Mouse (Mus musculus) frontal cortex, postnatal 36 days (tissue): ENCODE measurements around the gene Prickle1.

Experiments used
- DNase-seq, 2 experiments: peaks; one replicate each; pipeline ENCODE4 v3.0.0; 2022; ENCODE audit warnings: low spot score in 2 of 2

Gene Prickle1

GRCm38 (mm10) chr15:93594888-93595698, 598 bp downstream of the Prickle1 start:
- DNase-seq, result peak; percentile 48

GRCm38 (mm10) chr15:93594296-93594887, 1.3 kb downstream of the Prickle1 start:
- peak; percentile 28 to 43 for DNase-seq

- no peak for DNase-seq
These were observed 3.1 kb downstream of the Prickle1 start for GRCm38 (mm10) chr15:93592596-93592995.

GRCm38 (mm10) chr15:93591831-93592321, 3.8 kb downstream of the Prickle1 start:
- peak in 1 of 2 experiments; percentile 50 for DNase-seq

GRCm38 (mm10) chr15:93591371-93591770, 4.3 kb downstream of the Prickle1 start:
- no peak for DNase-seq

- no peak for DNase-seq
These were observed 7.3 kb downstream of the Prickle1 start for GRCm38 (mm10) chr15:93588401-93588800.

GRCm38 (mm10) chr15:93587660-93588059, 8.0 kb downstream of the Prickle1 start:
- DNase-seq, result no peak

GRCm38 (mm10) chr15:93583051-93583450, 12.6 kb downstream of the Prickle1 start:
- no peak for DNase-seq

GRCm38 (mm10) chr15:93581736-93582135, 14.0 kb downstream of the Prickle1 start:
- no peak for DNase-seq

- no peak for DNase-seq
These were observed 15.8 kb downstream of the Prickle1 start for GRCm38 (mm10) chr15:93579899-93580298.

GRCm38 (mm10) chr15:93579100-93579499, 16.6 kb downstream of the Prickle1 start:
- DNase-seq, result no peak

GRCm38 (mm10) chr15:93576361-93576760, 19.3 kb downstream of the Prickle1 start:
- no peak for DNase-seq

- DNase-seq, result peak; percentile 64 to 79
These were observed 19.8 kb downstream of the Prickle1 start for GRCm38 (mm10) chr15:93575884-93576283.

- no peak for DNase-seq
These were observed 22.8 kb downstream of the Prickle1 start for GRCm38 (mm10) chr15:93572889-93573288.

- DNase-seq, result no peak
These were observed 24.7 kb downstream of the Prickle1 start for GRCm38 (mm10) chr15:93570881-93571495.

- no peak for DNase-seq
These were observed 26.8 kb downstream of the Prickle1 start for GRCm38 (mm10) chr15:93568911-93569310.

GRCm38 (mm10) chr15:93567546-93568307, 28.0 kb downstream of the Prickle1 start:
- DNase-seq, result no peak

GRCm38 (mm10) chr15:93563491-93563890, 32.2 kb downstream of the Prickle1 start:
- DNase-seq, result no peak

- DNase-seq, result no peak
These were observed 34.2 kb downstream of the Prickle1 start for GRCm38 (mm10) chr15:93561540-93561939.

GRCm38 (mm10) chr15:93558421-93558820, 37.3 kb downstream of the Prickle1 start:
- no peak for DNase-seq

- no peak for DNase-seq
These were observed 40.0 kb downstream of the Prickle1 start for GRCm38 (mm10) chr15:93555719-93556118.
